Mouse (Mus musculus): ENCODE measurements at regions not wholly inside any gene's neighbourhood (a gene's known extent, or its start where the extent isn't known, plus 50 kb on each side); places are given as distances from the start of the nearest gene placed in this dataset.

DNA sequence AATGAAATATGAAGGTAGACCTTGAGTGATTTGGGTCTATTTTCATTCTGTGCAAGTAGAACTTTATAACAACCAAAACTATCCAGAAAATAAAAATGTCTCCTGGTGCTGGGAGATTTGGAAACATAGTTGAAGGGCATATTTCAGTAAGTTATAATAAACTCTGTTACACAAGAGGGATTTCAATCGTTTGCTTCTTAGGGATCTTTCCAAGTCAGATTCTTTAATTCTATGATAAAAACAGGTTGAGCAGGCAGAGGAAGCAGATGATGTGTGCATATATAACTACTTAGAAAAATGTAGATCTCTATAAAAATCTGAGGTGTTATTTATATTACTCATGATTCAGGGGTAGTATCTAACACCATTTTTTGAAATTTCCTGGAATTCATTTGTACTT, 498.3 kb downstream of the Lmo4 start:
- no peak for TF ChIP-seq CTCF (IDR thresholded peaks at IDR 0.05; ENCODE audit: low read depth)
- no peak for TF ChIP-seq EP300 (IDR thresholded peaks at IDR 0.05; ENCODE audit: low read depth)

Measured in liver, postnatal 0 days (tissue).